Mouse (Mus musculus) right cerebral cortex, postnatal 4 days (tissue): ENCODE measurements around the gene Hist2h3c1.
"Not testable (repeated sequence)": the region's sequence is repeated elsewhere in the genome, so short reads cannot be mapped to it uniquely, and the experiment has no call there.

ENCODE experiments used
- DNase-seq: peaks from one replicate; pipeline ENCODE4 v3.0.0-alpha.2; 2022

Gene Hist2h3c1

DNA sequence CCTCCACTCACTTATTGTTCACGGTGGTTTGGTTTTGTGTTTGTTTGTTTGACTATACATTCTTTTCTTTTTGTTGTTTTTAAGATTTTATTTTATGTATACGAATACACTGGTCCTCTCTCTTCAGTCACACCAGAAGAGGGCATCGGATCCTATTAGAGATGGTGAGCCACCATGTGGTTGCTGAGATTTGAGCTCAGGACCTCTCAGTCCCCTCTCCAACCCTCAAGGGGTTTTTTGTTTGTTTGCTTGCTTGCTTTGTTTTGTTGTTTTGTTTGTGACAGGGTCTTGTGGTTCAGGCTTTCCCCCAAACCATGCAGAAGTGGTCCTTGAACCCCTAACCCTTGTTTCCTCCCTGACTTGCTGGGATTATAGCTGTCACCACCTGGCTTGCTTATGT lies 15.1 kb downstream of the Hist2h3c1 start:
- DNase-seq: no peak

DNA sequence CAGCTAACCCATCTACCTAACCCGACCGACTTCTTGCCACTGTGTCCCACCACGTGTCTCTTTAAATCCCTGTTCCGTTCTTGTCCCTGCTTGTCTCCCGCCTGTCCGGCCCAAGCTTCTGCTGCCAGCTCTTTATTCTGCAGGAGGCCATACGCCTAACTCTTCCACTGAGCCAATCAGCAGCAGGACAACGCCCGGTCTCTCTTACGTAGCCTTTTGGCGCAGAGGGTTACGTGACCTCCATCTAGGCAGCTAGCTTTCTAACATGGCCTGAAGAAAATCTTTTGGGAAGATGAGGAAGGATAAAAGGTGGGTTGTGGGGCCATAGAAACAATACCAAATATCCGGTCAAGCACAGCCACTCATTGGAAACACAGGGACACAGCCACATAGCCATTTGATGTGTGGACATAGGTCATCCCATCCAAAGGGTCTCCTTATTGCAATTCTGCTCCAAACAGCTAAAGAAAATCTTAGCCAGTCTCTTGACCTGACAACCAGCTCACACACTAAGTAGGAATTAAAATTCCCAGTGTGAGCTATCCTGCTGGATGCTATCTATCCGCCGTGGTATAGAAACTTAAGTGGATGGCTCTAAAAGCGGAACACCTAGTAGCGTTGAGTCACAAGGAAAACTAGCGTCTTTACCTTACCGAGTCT lies 15.9 kb downstream of the Hist2h3c1 start:
- DNase-seq: peak; percentile 58

DNA sequence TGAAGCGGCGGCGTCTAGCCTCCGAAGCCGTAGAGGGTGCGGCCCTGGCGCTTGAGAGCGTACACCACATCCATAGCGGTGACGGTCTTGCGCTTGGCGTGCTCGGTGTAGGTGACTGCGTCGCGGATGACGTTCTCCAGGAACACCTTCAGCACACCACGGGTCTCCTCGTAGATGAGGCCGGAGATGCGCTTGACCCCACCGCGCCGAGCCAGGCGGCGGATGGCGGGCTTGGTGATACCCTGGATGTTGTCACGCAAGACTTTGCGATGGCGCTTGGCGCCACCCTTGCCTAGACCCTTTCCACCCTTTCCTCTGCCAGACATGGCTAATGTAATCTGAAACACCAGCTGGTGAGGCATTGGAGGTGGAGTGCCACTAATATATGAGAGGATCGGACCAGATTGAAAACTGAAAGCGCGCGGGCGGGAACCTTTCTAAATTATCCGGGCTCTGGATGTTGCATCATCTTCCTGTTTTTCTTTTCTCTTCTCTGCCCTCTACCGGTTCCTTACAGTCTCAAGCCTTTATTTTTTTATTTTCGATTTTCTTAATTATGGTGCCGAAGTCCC lies 16.6 kb downstream of the Hist2h3c1 start, which contains the start of gene Hist2h4:
TSS of gene Hist2h4 (minus strand) at position 333 of the 572 bp plus-strand sequence.
- peak; percentile 89 for DNase-seq

DNA sequence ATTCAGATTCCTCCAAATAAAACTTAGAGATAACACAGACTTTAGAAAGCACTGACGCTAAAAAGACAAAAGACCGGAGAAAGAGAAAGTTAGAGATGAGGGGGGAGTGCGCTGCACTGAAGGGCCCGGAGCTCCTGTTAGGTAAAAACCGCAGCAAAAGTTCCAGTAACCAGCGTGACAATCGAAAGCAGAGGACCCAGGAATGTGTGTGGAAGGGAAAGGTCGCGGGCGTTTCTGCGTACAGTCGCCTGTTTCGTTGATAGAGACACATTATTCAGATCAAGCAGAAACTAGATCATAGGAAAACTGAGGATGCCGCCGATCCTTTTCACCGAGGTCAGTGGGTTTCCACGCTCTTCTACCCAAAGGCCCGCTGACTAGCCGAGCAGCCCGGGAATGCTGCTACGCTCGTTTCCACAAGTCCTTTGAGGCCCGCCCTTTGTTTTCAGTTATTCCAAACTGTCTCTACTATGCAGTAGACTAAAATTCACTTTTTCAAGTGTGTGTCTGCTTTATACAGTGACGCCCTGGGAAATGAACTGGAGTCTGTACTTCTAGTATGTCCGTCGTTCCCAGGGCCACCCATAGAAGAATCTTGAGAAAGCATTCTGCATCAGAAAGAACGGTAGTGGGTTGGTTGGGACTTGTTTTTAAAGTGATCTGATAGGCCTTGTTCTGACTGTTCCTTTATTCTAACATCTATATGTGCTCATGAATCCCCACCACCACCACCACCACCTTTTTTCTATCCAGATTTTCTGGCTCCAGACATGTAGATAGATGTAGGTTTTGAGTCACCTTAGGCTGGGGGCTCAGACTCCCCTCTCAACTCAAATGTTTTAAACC lies 17.3 kb downstream of the Hist2h3c1 start:
- peak; percentile 30 for DNase-seq

DNA sequence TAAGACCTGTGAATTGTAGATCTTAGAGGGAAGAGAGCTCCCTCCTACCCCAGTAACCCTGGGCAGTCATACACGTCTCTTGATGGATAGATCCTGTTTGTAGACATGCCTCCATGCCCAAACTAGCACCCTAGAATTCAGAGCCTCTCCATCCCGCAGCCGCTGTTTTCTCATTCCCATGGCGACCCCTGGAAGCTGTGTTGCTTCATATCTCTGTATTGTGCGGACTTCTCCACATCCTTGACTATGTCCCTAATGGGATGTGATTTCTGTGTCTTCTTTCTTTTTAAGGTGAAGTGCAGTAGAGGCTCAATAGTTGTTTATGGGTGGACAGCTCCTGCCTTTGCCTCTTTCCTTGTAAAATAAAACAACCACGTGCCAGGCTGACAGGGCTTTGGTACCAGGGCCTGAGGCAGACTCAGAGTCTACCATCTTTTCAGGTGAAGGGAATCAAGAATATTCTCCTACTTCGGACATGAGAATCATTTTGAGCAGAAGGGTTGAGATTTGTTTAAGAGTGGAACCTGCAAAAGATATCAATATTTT lies 18.0 kb downstream of the Hist2h3c1 start:
- no peak for DNase-seq

DNA sequence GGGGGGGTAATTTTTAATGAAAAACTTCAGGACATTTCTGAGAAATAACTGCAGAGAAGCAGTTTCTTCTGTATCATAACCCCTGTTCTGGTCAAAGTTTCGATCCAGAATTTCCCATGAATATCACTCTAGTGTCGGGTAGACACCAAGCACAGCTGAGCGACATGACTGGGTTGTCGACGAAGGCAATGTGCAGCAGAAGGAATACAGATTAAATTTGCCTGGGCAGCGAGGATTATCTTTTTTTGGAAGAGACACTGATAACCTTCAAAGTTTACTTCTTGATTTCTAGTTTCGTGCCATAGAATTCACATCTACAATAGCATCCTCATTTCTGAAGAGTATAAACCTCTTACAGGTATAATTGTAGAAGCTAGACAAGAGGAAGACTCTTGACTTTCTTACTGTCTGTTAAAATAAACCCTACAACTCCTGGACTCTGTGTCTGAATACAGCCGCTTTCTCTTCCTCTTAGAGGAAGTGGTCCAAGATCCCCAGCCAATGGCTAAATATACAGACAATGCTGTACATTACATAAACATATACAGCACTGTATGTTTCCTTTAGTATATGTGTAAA lies 19.7 kb downstream of the Hist2h3c1 start:
- no peak for DNase-seq

DNA sequence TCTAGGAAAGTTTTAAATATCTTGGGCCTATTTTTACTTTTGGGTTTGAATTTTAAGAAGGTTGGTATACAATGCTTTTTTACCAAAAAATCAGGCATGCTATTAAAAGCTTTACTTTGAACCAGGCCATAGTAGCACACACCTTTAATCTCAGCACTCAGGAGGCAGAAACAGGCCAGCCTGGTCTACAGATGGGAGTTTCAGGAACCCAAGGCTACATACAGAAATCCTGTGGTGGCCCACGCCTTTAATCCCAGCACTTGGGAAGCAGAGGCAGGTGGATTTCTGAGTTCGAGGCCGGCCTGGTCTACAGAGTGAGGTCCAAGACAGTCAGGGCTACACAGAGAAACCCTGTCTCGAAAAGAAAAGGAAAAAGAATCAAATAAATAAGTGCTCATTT lies 21.1 kb downstream of the Hist2h3c1 start:
- DNase-seq: no peak

DNA sequence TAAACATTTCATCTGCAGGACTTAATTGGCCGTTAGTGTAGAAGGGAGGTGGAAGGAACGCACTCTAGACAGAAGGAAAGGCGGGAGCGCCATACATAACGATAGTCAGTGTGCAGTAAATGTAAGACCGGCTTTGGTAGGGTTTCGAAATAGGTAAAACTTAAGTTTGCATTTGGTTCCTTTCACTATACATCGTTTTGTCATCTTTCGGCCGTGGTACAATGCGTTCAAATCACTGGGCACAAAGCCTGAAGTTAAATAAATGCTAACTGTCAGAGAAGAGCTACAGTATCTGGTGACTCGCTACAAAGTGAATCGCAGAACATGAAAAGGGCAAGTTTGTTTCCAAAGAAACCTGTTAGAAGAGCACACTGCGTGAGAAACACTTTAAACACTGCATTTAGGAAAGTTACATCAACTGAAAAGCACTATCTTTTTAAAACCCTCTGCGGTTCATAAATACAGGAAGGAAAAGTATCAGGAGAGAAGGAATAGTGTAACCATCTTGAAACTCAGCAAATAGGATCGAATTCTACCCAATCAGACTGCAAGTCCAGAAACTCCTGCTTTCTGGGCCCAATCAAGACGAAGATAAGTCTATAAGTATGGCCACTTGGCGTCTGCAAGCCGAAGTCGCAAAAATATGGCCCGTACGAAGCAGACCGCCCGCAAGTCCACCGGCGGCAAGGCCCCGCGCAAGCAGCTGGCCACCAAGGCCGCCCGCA lies 21.7 kb downstream of the Hist2h3c1 start, which contains the start of gene Hist2h3b:
TSS of gene Hist2h3b (plus strand) at position 604 of the 725 bp plus-strand sequence.
- DNase-seq: peak; percentile 64

DNA sequence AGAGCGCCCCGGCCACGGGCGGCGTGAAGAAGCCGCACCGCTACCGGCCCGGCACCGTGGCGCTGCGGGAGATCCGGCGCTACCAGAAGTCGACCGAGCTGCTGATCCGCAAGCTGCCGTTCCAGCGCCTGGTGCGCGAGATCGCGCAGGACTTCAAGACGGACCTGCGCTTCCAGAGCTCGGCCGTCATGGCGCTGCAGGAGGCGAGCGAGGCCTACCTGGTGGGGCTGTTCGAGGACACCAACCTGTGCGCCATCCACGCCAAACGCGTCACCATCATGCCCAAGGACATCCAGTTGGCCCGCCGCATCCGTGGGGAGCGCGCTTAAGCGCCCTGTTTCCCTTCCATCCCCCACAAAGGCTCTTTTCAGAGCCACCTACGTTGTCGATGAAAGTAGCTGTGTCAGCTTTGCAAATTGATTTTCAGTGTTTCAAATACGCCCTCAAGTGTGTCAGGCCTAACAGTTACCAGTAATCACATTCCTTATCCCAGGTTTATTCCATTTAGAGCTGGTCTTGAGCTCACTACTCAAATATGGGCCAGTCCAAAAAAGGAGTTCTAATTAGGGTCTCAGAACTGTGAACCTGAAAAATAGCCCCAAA lies 22.4 kb downstream of the Hist2h3c1 start:
- DNase-seq: not testable (repeated sequence)

DNA sequence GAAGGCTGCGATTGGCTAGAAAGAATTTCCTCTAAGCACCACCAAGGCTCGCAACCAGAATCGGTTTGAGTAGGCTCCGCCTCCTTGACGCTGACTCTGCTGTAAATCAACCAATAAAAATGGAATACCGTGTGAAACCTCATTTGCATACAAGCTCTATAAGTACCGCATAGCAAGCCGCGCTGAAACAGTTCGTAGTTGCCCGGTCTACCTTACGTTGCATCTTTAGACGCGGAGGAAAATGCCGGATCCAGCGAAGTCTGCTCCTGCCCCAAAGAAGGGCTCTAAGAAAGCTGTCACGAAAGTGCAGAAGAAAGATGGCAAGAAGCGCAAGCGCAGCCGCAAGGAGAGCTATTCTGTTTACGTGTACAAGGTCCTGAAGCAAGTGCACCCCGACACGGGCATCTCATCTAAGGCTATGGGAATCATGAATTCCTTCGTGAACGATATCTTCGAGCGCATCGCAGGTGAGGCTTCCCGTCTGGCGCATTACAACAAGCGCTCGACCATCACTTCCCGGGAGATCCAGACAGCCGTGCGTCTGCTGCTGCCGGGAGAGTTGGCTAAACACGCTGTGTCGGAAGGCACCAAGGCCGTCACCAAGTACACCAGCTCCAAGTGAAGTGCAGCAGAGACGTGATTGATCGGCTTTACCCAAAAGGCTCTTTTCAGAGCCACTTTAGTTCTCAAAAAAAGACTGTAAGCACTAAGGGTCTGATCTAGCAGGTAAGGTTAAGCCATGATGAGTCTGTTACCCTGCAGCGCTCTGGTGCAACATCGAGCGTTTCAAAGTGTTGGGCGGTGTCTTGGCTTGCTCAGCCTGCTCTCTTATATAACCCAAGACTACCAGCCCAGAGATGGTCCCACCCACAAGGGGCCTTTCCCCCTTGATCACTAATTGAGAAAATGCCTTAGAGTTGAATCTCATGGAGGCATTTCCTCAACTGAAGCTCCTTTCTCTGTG lies 23.3 kb downstream of the Hist2h3c1 start, which contains the start of gene Hist2h2bb:
TSS of gene Hist2h2bb (plus strand) at position 242 of the 964 bp plus-strand sequence.
- peak; percentile 73 for DNase-seq

DNA sequence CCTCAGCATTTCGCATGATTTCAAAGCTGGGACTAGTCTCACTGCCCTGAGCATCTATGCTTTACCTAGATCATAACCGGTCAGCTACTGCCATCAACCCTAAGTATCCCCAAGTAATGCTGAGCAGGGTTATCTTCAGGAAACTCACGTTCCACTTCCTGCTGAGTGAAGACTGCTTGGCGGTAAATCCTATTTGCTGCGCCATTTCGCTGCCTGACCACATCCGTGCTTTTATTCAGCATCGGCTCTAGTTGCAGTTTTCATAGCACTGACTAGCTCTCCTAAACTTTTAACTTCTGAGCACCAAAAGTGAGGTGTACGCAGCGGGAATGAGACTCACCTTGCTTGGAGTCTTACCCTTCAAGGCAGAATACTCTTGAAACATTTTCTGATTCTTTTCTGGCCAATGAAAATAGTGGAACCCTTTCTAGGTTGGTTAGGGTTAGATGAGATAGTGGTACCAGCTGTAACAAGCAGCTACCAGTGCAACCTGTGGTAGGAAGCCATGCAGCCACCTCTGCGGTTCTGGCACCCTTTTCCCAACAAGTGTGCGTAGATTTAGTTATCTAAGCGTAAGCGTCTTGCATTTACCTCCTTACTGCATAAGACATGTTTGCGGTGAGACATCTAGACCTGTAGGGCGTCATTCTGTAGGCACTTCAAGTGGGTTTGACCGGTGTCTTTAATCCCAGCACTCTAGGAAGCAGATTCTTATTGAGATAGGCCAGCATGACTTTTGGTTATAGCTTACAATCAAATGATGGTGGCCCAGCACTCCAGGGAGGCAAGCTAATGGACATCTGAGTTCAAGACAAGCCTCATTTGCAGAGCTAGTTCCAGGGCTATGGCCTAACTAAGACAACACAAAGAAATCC lies 27.3 kb downstream of the Hist2h3c1 start:
- DNase-seq: no peak

DNA sequence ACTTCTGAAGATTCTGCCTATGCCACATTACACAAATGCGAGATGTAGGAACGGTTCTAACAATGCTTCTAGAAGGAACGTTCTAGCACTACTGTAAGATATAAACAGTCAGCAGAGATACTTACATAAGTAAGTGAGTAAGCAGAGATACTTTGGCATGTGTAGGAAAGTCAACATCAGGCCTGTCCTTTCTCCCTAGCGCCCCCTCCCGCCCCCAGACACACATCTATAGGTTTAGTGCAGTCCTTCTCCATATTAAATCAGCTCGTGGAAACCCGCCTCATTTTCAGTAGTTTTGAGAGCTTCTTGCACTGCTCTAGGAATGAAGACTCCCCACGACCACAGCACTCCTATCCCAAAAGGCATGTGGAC lies 30.9 kb downstream of the Hist2h3c1 start:
- peak; percentile 51 for DNase-seq

DNA sequence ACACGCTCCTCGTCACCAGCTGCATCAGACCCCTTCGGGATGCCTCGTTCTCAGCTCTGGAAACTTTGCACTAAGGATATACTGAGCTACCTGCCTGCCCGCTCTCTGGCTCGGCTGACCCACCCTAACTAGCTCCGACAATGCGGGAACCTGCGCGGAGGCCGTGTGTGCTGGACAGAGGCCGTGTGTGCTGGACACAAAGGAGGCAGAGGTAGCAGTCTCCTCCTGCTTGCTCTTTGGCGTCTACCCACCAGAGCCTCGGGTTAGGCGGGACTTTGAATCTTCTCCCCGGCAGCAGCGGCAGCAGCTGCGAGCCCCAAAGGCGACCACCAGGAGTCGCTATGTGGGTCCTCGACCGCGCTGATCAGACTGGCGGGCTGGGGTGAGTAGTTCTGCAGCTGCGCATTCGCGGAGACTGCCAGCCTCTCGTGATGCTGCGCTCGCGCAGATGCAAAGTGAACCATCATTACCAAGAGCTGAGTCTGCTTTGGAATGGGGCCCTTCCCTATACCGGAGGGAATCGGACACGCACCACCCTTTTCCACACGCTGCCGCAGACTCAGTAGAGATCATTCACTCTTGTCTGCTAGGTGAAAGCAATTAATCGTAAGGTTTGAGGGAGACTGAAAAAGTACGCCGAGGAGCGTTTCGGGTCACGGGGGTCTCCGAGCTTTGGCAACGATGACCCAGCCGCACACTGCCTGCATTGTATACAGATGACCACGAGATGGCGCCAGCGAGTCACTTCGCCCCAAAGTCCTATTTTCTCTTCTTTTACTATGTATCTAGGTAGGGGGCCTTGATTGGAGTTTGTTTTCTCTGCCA lies 31.5 kb downstream of the Hist2h3c1 start:
- peak; percentile 92 for DNase-seq

DNA sequence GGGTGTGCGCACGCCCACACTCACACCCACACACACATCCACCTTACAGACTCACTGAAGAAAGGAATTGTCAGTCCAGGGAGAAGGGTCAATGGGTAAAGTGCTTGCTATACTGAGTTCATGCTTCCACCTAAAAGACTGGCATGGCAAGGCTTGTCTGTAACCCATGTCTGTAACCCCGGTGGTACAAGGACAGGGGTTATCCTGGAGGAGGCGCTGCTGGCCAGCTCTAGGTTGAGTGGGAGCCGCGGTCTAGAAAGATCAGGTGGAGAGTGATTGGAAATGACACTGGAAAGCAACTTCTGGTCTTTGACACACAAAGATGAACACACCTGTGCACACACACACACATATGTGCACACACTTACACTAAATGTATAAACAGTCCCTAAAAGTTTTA lies 34.2 kb downstream of the Hist2h3c1 start:
- no peak for DNase-seq

DNA sequence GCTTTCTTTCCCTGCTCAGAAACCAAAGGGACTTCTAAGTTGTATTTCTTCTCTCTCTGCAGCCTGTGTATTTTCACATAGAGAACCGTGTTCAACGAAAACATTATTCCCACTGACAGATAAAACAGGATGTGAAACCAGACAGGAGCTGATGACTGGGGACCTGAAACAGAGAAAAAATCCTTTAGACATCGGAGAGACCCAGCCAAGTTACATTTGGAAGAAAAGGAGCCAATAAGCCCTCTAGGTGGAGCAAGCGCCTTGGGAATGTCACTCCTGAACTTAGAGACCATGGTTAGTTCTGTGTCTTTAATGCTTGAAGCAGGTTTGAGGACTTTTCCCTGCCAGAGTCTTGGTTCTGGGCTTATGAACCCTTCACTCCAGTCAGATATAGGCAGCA lies 38.0 kb downstream of the Hist2h3c1 start:
- DNase-seq: peak; percentile 43

DNA sequence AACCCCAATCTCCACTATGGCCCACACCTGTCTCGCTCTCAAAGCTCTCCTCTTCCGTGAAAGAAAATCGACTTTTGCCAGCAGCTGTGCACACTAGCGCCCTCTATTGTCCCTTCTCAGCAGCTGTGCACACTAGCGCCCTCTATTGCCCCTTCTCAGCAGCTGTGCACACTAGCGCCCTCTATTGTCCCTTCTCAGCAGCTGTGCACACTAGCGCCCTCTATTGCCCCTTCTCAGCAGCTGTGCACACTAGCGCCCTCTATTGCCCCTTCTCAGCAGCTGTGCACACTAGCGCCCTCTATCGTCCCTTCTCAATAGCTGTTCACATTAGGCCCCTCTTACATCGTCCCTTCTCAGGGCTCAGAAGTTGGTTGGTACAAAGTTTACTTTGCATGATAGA lies 40.8 kb downstream of the Hist2h3c1 start:
- DNase-seq: not testable (repeated sequence)

DNA sequence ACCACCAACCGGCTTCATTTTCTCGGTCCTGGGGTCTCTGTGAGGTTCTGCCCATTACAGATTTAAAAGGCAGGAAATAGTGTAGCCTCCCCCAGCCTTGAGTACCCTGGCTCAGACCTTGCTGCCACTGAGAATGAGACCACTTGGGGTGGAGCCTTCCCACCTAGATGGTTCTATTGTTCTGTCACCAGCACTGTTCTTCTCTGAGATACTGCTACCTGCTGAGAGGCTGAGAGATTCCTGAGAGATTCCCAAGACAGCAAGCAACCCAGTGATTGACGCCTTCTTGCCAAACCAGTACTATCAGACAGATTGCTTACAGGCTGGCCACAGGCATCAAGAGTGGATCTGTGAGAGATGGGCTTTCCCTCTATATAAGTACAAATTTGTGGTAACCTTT lies 42.7 kb downstream of the Hist2h3c1 start:
- no peak for DNase-seq

DNA sequence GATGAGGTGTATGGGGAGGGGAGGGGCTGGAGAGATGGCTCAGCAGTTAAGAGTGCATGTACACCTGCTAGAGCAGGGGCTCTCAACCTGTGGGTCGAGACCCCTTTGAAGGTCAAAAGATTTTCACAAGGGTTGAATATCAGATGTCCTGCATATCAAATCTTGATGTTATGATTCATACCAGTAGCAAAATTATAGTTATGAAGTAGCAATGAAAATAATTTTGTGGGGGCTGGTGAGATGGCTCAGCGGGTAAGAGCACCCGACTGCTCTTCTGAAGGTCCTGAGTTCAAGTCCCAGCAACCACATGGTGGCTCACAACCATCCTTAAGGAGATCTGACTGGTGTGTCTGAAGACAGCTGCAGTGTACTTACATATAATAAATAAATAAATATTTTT lies 44.2 kb downstream of the Hist2h3c1 start:
- not testable (repeated sequence) for DNase-seq

DNA sequence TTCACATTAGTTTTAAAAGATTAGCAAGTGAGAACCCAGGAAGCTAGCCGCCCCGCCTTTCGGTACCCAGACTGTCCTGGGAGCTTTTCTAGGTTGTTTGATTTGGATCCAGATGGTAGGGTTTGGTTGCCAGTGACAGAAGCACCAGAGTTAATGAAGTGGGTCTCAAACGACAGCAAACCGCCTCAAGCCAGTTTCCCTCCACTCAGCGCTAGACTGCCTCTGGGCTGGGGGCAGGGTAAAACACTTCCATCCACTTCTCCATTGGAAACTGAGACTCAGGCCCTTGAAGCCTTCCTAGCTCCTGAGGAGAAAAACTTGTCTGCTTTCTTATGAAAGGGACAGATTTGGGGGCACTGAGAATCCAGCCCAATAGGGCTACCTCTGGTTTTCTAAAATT lies 46.2 kb downstream of the Hist2h3c1 start:
- DNase-seq: no peak
